Mouse (Mus musculus) hindbrain, postnatal 0 days (tissue): ENCODE data around the gene Theg. TPM values are rescaled to one million over a fixed set of nuclear protein-coding genes. Genes with fewer than 3 reads are reported as not detected.

ENCODE experiments used
- ATAC-seq: fragments of 200-750 bp; cut with Nextera tagmentation; 2 replicates; pipeline ENCODE4 v1.8.0; 2017; ENCODE audit warnings: mild to moderate bottlenecking, moderate TSS enrichment, moderate library complexity
- DNase-seq: peaks from one replicate; pipeline ENCODE4 v3.0.0-alpha.2; 2015; ENCODE audit warnings: low spot score
- H3K27ac ChIP-seq: fragments of 300-500 bp; sonication (generic); 2 replicates; pipeline ENCODE4 v1.5.1; 2014; ENCODE audit warnings: mild to moderate bottlenecking
- H3K27me3 ChIP-seq: fragments of 300-500 bp; sonication (generic); 2 replicates; pipeline ENCODE4 v1.6.1; 2014; ENCODE audit warnings: low read length, mixed read lengths; ENCODE audit not compliant: insufficient read depth
- H3K36me3 ChIP-seq: fragments of 300-500 bp; sonication (generic); 2 replicates; pipeline ENCODE4 v1.6.1; 2014; ENCODE audit warnings: low read length, mixed read lengths; ENCODE audit not compliant: insufficient read depth
- H3K4me1 ChIP-seq: fragments of 300-500 bp; sonication (generic); 2 replicates; pipeline ENCODE4 v1.6.1; 2014; ENCODE audit warnings: antibody characterized with exemption, low read length, mixed read lengths; ENCODE audit not compliant: insufficient read depth
- H3K4me2 ChIP-seq: fragments of 300-500 bp; sonication (generic); 2 replicates; pipeline ENCODE4 v1.6.1; 2014; ENCODE audit warnings: low read depth, mild to moderate bottlenecking, low read length, moderate library complexity, mixed read lengths
- H3K4me3 ChIP-seq: fragments of 300-500 bp; sonication (generic); 2 replicates; pipeline ENCODE4 v1.5.1; 2014; ENCODE audit warnings: low read length
- H3K9ac ChIP-seq: fragments of 300-500 bp; sonication (generic); replicated peaks from 2 replicates; pipeline ENCODE4 v1.6.1; 2014; ENCODE audit warnings: mild to moderate bottlenecking, low read length, moderate library complexity, mixed read lengths
- H3K9me3 ChIP-seq: fragments of 300-500 bp; sonication (generic); 2 replicates; pipeline ENCODE4 v1.6.1; 2016; ENCODE audit warnings: low read length, mixed read lengths
- CTCF ChIP-seq: IDR thresholded peaks from 2 replicates; pipeline ENCODE4 v1.5.1; 2016; ENCODE audit warnings: antibody characterized with exemption, control low read depth, low read depth
- WGBS: fragments of 180-500 bp; shearing (Covaris S2); extraction: QIAGEN DNeasy Blood & Tissue Kit; methylation state at CpG from one replicate; pipeline ENCODE4 v1.1.7; 2014; 5-methylcytosine and 5-hydroxymethylcytosine counted together
- polyA plus RNA-seq: library from polyadenylated mRNA; unstranded; fragments of >200 nt; fragmentation: Nextera tagmentation; extraction: Ambion mirVana; gene quantifications from 2 replicates; pipeline ENCODE4 v1.2.1, GENCODE M21; 2015
- total RNA-seq: library from RNA; depleted of rRNA; stranded (reverse); fragments of >200 nt; gene quantifications from 2 replicates; pipeline ENCODE4 v1.2.3, GENCODE M21; 2014

The Theg gene
- total and polyA plus RNA-seq, 2 experiments from 2014 or later, result not detected

DNA sequence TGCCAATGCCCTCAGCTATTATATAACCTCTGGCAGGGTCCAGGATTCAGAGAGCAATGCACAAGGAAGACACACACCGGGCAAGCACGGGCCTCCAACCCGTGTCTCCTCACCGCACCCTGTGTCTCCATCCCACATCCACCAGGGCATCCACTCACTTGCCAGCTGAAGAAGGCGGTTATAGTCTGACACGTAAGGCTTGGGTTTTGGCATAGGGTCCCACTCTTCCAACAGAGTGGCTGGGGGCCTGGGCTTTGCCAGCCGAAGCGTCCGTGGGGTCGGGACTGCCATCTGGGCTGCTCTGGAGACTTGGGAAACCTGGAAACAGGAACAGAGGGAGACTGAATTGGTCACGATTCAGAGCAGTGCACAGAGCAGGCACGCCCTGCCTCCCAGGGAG is 7.3 kb downstream of the Theg start:
- Histone ChIP-seq H3K4me3 (no peak overlapping the region), H3K9ac (no peak overlapping the region), H3K9me3 (no peaks in the 10 kb centered on the region), H3K27me3 (no peaks in the 10 kb centered on the region), H3K4me1 (no peaks in the 10 kb centered on the region), H3K36me3 (no peaks in the 10 kb centered on the region), H3K4me2 (no peak overlapping the region), H3K27ac (no peak overlapping the region)
- no peak for DNase-seq
- 61% methylated on average over 12 of the region's 12 CpGs for WGBS
- no peak for TF ChIP-seq CTCF
- no peak for ATAC-seq

DNA sequence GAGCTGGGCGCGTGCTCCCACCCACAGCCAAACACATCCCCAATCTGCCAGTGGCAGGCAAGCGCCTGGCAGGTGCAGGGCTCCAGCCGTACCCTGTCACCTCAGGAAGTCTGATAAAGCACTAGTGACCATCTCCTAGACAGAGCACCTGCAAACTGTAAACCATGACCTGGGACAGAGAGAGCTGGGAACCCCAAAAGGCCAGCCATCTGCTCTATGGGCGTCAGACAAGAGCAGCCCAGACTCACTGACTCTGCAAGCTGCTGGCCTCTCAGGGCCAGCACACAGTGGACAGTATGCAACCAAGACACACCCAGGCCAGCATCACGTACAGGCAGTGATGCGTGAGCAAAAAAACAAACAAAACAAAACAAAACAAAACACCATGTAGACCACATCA is 8.2 kb downstream of the Theg start:
- no peak for TF ChIP-seq CTCF
- Histone ChIP-seq H3K27ac (no peak overlapping the region), H3K4me2 (no peak overlapping the region), H3K36me3 (no peaks in the 10 kb centered on the region), H3K4me3 (no peak overlapping the region), H3K9ac (no peak overlapping the region), H3K27me3 (no peaks in the 10 kb centered on the region), H3K9me3 (no peaks in the 10 kb centered on the region), H3K4me1 (no peaks in the 10 kb centered on the region)
- DNase-seq (no peak), ATAC-seq (no peak)
- WGBS, result 79% methylated on average over 7 of the region's 7 CpGs

DNA sequence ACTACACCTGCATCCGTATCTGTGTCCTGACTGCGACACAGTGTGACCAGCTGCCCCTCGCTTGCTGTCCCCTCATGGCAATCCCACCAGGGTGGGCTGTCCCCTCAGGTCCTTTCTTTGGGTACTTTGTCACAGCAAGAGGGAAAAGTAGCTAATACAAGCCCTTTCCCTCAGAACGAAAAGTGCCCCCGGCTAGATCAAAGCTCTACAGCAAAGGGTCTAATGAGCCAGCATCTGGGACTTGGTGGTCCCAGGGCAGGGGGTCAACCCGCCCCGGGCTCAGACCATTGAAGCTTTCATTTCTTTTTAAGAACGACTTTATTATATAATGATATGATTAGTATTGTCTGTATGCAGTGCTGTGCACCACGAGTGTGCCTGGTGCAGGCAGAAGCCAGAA is 8.9 kb downstream of the Theg start:
- Histone ChIP-seq H3K27ac (no peak overlapping the region), H3K9me3 (no peaks in the 10 kb centered on the region), H3K4me1 (no peaks in the 10 kb centered on the region), H3K36me3 (no peaks in the 10 kb centered on the region), H3K9ac (no peak overlapping the region), H3K4me3 (no peak overlapping the region), H3K4me2 (no peak overlapping the region), H3K27me3 (no peaks in the 10 kb centered on the region)
- DNase-seq (no peak), ATAC-seq (no peak)
- WGBS, result 52% methylated on average over 9 of the region's 9 CpGs
- no peak for TF ChIP-seq CTCF

- ATAC-seq, result no peak
- WGBS, result 72% methylated on average over 4 of the region's 4 CpGs
Observed at GRCm38 (mm10) chr10:79577376-79577775, 9.8 kb downstream of the Theg start.

GRCm38 (mm10) chr10:79575754-79576153 is 11.4 kb downstream of the Theg start:
- Histone ChIP-seq H3K4me1 (no peaks in the 10 kb centered on the region), H3K9me3 (no peaks in the 10 kb centered on the region), H3K4me3 (no peak overlapping the region), H3K9ac (no peak overlapping the region), H3K27me3 (no peaks in the 10 kb centered on the region), H3K4me2 (no peak overlapping the region), H3K36me3 (no peaks in the 10 kb centered on the region), H3K27ac (no peak overlapping the region)
- no peak for DNase-seq
- WGBS, result 69% methylated on average over 6 of the region's 6 CpGs
- no peak for ATAC-seq
- no peak for TF ChIP-seq CTCF

More at GRCm38 (mm10) chr10:79577376-79577775, 9.8 kb downstream of the Theg start:
- H3K4me3 ChIP-seq, result no peak overlapping the region
- no peak overlapping the region for H3K27ac ChIP-seq
- H3K9me3 ChIP-seq, result no peaks in the 10 kb centered on the region
- DNase-seq, result no peak
- H3K36me3 ChIP-seq, result no peaks in the 10 kb centered on the region
- no peaks in the 10 kb centered on the region for H3K4me1 ChIP-seq
- no peak overlapping the region for H3K4me2 ChIP-seq
- TF ChIP-seq CTCF, result no peak
- H3K9ac ChIP-seq, result no peak overlapping the region
- no peaks in the 10 kb centered on the region for H3K27me3 ChIP-seq

DNA sequence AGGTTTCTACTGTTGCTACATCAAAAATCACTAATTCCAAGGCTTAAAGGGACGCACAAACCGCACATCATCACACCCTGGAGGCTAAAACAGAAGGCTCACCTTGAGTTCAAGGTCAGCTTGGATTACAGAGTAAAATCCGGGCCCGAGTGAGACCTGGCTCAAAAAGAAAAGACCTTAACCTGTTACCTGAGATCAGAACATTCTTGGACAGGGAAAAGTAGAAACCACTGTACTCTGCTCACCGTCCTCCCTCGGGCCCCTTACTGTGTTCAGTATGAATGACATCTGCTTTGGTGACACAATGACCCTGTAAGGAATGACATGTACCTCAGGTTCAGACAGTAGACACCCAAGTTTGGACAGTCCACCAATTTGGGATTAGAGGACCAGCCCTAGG is 12.3 kb downstream of the Theg start:
- H3K27me3 ChIP-seq, result no peaks in the 10 kb centered on the region
- no peaks in the 10 kb centered on the region for H3K36me3 ChIP-seq
- ATAC-seq (no peak), DNase-seq (no peak)
- no peak overlapping the region for H3K9ac ChIP-seq
- H3K4me3 ChIP-seq, result no peak overlapping the region
- 89% methylated on average over 6 of the region's 6 CpGs for WGBS
- H3K4me2 ChIP-seq, result no peak overlapping the region
- H3K27ac ChIP-seq, result no peak overlapping the region
- no peaks in the 10 kb centered on the region for H3K4me1 ChIP-seq
- no peaks in the 10 kb centered on the region for H3K9me3 ChIP-seq
- TF ChIP-seq CTCF, result no peak

DNA sequence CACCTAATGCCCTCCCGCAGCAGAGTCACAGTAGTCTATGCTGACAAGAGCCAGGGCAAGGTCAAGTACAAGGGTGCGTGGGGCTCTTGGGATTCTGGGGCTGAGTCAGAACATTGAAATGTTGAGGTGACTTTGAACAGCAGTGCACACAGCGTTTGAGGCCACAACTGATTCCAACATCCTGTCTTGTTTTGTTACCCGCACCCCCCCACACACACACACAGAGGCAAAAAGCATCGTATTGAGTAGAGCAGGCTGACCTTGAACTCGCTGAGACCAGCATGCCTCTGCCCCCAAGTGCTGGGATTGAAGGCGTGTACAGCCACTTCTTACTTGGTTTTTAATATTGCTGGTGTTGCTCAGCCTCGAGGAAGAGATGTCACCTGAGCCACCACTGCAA is 12.8 kb downstream of the Theg start:
- Histone ChIP-seq H3K4me1 (no peaks in the 10 kb centered on the region), H3K4me2 (no peak overlapping the region), H3K27me3 (no peaks in the 10 kb centered on the region), H3K27ac (no peak overlapping the region), H3K4me3 (no peak overlapping the region), H3K36me3 (no peaks in the 10 kb centered on the region), H3K9ac (no peak overlapping the region), H3K9me3 (no peaks in the 10 kb centered on the region)
- no peak for DNase-seq
- no peak for TF ChIP-seq CTCF
- 87% methylated on average over 8 of the region's 8 CpGs for WGBS
- no peak for ATAC-seq
